Mouse (Mus musculus) midbrain, embryonic 12.5 days (tissue): ENCODE data around the gene Tbl1x. TPM values are rescaled to one million over a fixed set of nuclear protein-coding genes. Genes with fewer than 3 reads are reported as not detected.
A peak's percentile ranks its signal among the peaks of the same experiment; 100 is the strongest.

Experiments
- ATAC-seq: fragments of 200-750 bp; cut with Nextera tagmentation; 2 replicates; pipeline ENCODE4 v1.8.0; 2017; ENCODE audit warnings: low read depth, moderate TSS enrichment, moderate library complexity; ENCODE audit not compliant: low FRiP score
- H3K27ac ChIP-seq: fragments of 300-500 bp; sonication (generic); replicated peaks from 2 replicates; pipeline ENCODE4 v1.5.1; 2016; ENCODE audit warnings: mild to moderate bottlenecking
- H3K27me3 ChIP-seq: fragments of 300-500 bp; sonication (generic); 2 replicates; pipeline ENCODE4 v1.6.1; 2016; ENCODE audit warnings: mild to moderate bottlenecking
- H3K36me3 ChIP-seq: fragments of 300-500 bp; sonication (generic); 2 replicates; pipeline ENCODE4 v1.6.1; 2016
- H3K4me1 ChIP-seq: fragments of 300-500 bp; sonication (generic); 2 replicates; pipeline ENCODE4 v1.6.1; 2016
- H3K4me2 ChIP-seq: fragments of 300-500 bp; sonication (generic); replicated peaks from 2 replicates; pipeline ENCODE4 v1.6.1; 2016; ENCODE audit warnings: mild to moderate bottlenecking, moderate library complexity
- H3K4me3 ChIP-seq: fragments of 300-500 bp; sonication (generic); 2 replicates; pipeline ENCODE4 v1.5.1; 2016; ENCODE audit warnings: mild to moderate bottlenecking
- H3K9ac ChIP-seq: fragments of 300-500 bp; sonication (generic); replicated peaks from 2 replicates; pipeline ENCODE4 v1.6.1; 2016; ENCODE audit warnings: mild to moderate bottlenecking, moderate library complexity
- H3K9me3 ChIP-seq: fragments of 300-500 bp; sonication (generic); 2 replicates; pipeline ENCODE4 v1.6.1; 2016; ENCODE audit warnings: mild to moderate bottlenecking
- WGBS: fragments of 180-500 bp; shearing (Covaris S2); methylation state at CpG from one replicate; pipeline ENCODE4 v1.1.7; 2016; 5-methylcytosine and 5-hydroxymethylcytosine counted together
- polyA plus RNA-seq: library from polyadenylated mRNA; unstranded; fragments of >200 nt; fragmentation: Nextera tagmentation; extraction: Ambion mirVana; gene quantifications from 2 replicates; pipeline ENCODE4 v1.2.1, GENCODE M21; 2016

The Tbl1x gene
- polyA plus RNA-seq, result 64.5 and 64.6 TPM in 2 replicates

- ATAC-seq, result peak; percentile 85
- 16% methylated on average over 37 of the region's 76 CpGs for WGBS
- Histone ChIP-seq H3K9ac (peak within 1 kb of the TSS; percentile 75), H3K4me1 (0 out of 2 replicates have a peak, but pooled peaks cover 7% of the 10 kb centered on the region), H3K4me3 (peak within 1 kb of the TSS; percentile 65), H3K27me3 (no peaks in the 10 kb centered on the region), H3K4me2 (peak within 1 kb of the TSS; percentile 56), H3K36me3 (no peaks in the 10 kb centered on the region), H3K9me3 (no peaks in the 10 kb centered on the region), H3K27ac (peak within 1 kb of the TSS; percentile 94)
These were observed at the start of gene Tbl1x for GRCm38 (mm10) chrX:77510371-77511300. Tbl1x (plus strand) TSS chrX:77511013.

GRCm38 (mm10) chrX:77469216-77469615, 41.6 kb upstream of the Tbl1x start:
- Histone ChIP-seq H3K36me3 (no peaks in the 10 kb centered on the region), H3K9ac (no peak overlapping the region), H3K4me2 (no peak overlapping the region), H3K4me3 (no peak overlapping the region), H3K27me3 (no peaks in the 10 kb centered on the region), H3K9me3 (no peaks in the 10 kb centered on the region), H3K27ac (no peak overlapping the region), H3K4me1 (no peaks in the 10 kb centered on the region)
- 65% methylated on average over 1 of the region's 1 CpGs for WGBS
- ATAC-seq, result no peak

GRCm38 (mm10) chrX:77472858-77473257, 38.0 kb upstream of the Tbl1x start:
- Histone ChIP-seq H3K27me3 (no peaks in the 10 kb centered on the region), H3K27ac (no peak overlapping the region), H3K4me2 (no peak overlapping the region), H3K4me3 (no peak overlapping the region), H3K4me1 (no peaks in the 10 kb centered on the region), H3K9ac (no peak overlapping the region), H3K36me3 (no peaks in the 10 kb centered on the region), H3K9me3 (no peaks in the 10 kb centered on the region)
- WGBS, result 83% methylated on average over 1 of the region's 1 CpGs
- ATAC-seq, result no peak

GRCm38 (mm10) chrX:77473511-77473910, 37.3 kb upstream of the Tbl1x start:
- no peaks in the 10 kb centered on the region for H3K27me3 ChIP-seq
- H3K9ac ChIP-seq, result no peak overlapping the region
- H3K36me3 ChIP-seq, result no peaks in the 10 kb centered on the region
- 74% methylated on average over 1 of the region's 1 CpGs for WGBS
- no peak overlapping the region for H3K4me2 ChIP-seq
- H3K4me3 ChIP-seq, result no peak overlapping the region
- no peak for ATAC-seq
- H3K9me3 ChIP-seq, result no peaks in the 10 kb centered on the region
- no peak overlapping the region for H3K27ac ChIP-seq
- no peaks in the 10 kb centered on the region for H3K4me1 ChIP-seq

GRCm38 (mm10) chrX:77474551-77474950, 36.3 kb upstream of the Tbl1x start:
- Histone ChIP-seq H3K36me3 (no peaks in the 10 kb centered on the region), H3K9me3 (no peaks in the 10 kb centered on the region), H3K27me3 (no peaks in the 10 kb centered on the region), H3K4me3 (no peak overlapping the region), H3K27ac (no peak overlapping the region), H3K4me1 (no peaks in the 10 kb centered on the region), H3K4me2 (no peak overlapping the region), H3K9ac (no peak overlapping the region)
- WGBS, result 34% methylated on average over 1 of the region's 1 CpGs
- no peak for ATAC-seq

- H3K36me3 ChIP-seq, result no peaks in the 10 kb centered on the region
- H3K27me3 ChIP-seq, result no peaks in the 10 kb centered on the region
- WGBS, result 80% methylated on average over 2 of the region's 2 CpGs
- no peak for ATAC-seq
- no peaks in the 10 kb centered on the region for H3K9me3 ChIP-seq
- H3K27ac ChIP-seq, result no peak overlapping the region
- H3K4me1 ChIP-seq, result no peaks in the 10 kb centered on the region
- H3K4me3 ChIP-seq, result no peak overlapping the region
- H3K4me2 ChIP-seq, result no peak overlapping the region
- no peak overlapping the region for H3K9ac ChIP-seq
These were observed 33.3 kb upstream of the Tbl1x start for GRCm38 (mm10) chrX:77477526-77477925.

GRCm38 (mm10) chrX:77487922-77488799, 22.7 kb upstream of the Tbl1x start:
- 75% methylated on average over 7 of the region's 7 CpGs for WGBS
- Histone ChIP-seq H3K36me3 (no peaks in the 10 kb centered on the region), H3K4me2 (no peak overlapping the region), H3K9me3 (no peaks in the 10 kb centered on the region), H3K4me3 (no peak overlapping the region), H3K4me1 (no peaks in the 10 kb centered on the region), H3K27ac (no peak overlapping the region), H3K9ac (no peak overlapping the region), H3K27me3 (no peaks in the 10 kb centered on the region)
- ATAC-seq, result no peak

- H3K4me2 ChIP-seq, result no peak overlapping the region
- H3K4me1 ChIP-seq, result no peaks in the 10 kb centered on the region
- H3K27ac ChIP-seq, result no peak overlapping the region
- no peaks in the 10 kb centered on the region for H3K36me3 ChIP-seq
- H3K4me3 ChIP-seq, result no peak overlapping the region
- no peak overlapping the region for H3K9ac ChIP-seq
- WGBS, result 90% methylated on average over 1 of the region's 1 CpGs
- ATAC-seq, result no peak
- H3K9me3 ChIP-seq, result no peaks in the 10 kb centered on the region
- H3K27me3 ChIP-seq, result no peaks in the 10 kb centered on the region
These were observed 20.7 kb upstream of the Tbl1x start for GRCm38 (mm10) chrX:77490127-77490526.

GRCm38 (mm10) chrX:77509149-77509548, 1.7 kb upstream of the Tbl1x start:
- Histone ChIP-seq H3K9ac (no peak overlapping the region), H3K36me3 (no peaks in the 10 kb centered on the region), H3K4me1 (0 out of 2 replicates have a peak, but pooled peaks cover 7% of the 10 kb centered on the region), H3K4me3 (peak overlapping the region; percentile 65; the same call in 1 of the 2 replicates), H3K27me3 (no peaks in the 10 kb centered on the region), H3K4me2 (peak overlapping the region; percentile 56), H3K9me3 (no peaks in the 10 kb centered on the region), H3K27ac (peak overlapping the region; percentile 94)
- 20% methylated on average over 12 of the region's 13 CpGs for WGBS
- ATAC-seq, result peak; percentile 77

GRCm38 (mm10) chrX:77509776-77510175, 1.0 kb upstream of the Tbl1x start:
- H3K9ac ChIP-seq, result no peak overlapping the region

GRCm38 (mm10) chrX:77511301-77511993, 634 bp downstream of the Tbl1x start:
- ATAC-seq, result peak; percentile 25
- 17% methylated on average over 51 of the region's 55 CpGs for WGBS
- H3K4me2 ChIP-seq, result peak overlapping the region; percentile 56
- H3K36me3 ChIP-seq, result no peaks in the 10 kb centered on the region
- H3K4me3 ChIP-seq, result peak overlapping the region; percentile 65
- H3K27ac ChIP-seq, result peak overlapping the region; percentile 94
- no peaks in the 10 kb centered on the region for H3K9me3 ChIP-seq
- 0 out of 2 replicates have a peak, but pooled peaks cover 7% of the 10 kb centered on the region for H3K4me1 ChIP-seq
- peak overlapping the region; percentile 75 for H3K9ac ChIP-seq
- H3K27me3 ChIP-seq, result no peaks in the 10 kb centered on the region

More at GRCm38 (mm10) chrX:77509776-77510175, 1.0 kb upstream of the Tbl1x start:
- Histone ChIP-seq H3K4me2 (peak overlapping the region; percentile 56), H3K9me3 (no peaks in the 10 kb centered on the region), H3K4me3 (peak overlapping the region; percentile 65; the same call in 1 of the 2 replicates), H3K27ac (peak overlapping the region; percentile 94), H3K27me3 (no peaks in the 10 kb centered on the region), H3K4me1 (0 out of 2 replicates have a peak, but pooled peaks cover 7% of the 10 kb centered on the region), H3K36me3 (no peaks in the 10 kb centered on the region)
- 0 out of 2 replicates have a peak, but pooled peaks have one; percentile 10 for ATAC-seq
- WGBS, result 19% methylated on average over 10 of the region's 10 CpGs
